2 mouse cellular contexts compared by ENCODE assay signal in the genomic region with DNA sequence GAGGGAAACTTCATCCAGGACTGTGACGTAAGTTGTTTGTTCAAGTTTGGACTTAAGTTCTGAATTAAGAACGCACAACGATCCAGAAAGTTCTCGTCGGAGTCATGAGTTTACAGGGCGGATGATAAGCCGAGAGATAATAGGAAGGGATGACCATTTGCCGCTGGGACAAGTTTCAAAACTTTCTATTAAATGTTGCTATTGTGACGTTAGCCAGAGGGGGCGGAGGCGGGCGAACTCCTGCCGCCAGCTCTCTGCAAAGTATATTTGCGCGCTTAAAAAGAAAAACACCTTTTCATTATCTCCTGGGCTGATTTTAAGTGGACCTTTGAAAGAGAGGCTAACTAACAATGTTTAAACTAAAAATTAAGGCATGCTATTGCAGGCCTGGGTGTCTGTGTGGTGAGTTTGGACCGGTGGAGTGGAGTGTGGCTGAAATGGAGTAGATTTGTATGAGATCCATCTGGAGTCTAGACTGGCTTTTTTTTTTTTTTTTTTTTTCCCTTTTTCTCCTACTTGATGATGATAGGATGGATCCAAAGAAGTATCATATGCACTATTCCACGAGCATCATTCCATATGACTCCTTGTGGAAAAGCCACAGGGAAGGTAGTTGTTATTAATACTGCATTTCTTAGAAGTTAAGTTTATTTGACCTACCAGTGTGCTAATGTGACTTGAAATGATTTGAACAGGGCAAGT.
A peak's percentile ranks its signal among the peaks of the same experiment; 100 is the strongest.
TF ChIP-seq lines count a peak whose summit lies in the region.

No protein-coding gene starts in this region.

TF ChIP-seq in C2C12, 6 proteins besides CTCF, POLR2A, EP300 and RAD21 (continued from another document):
- TF ChIP-seq MYOG (IDR thresholded peaks at IDR 0.05; ENCODE audit: control insufficient read depth, extremely low read depth, insufficient read length): no peak

TF ChIP-seq in MEL, 35 proteins besides CTCF, POLR2A, EP300 and RAD21 (continued from another document):
- no peak for TF ChIP-seq UBTF (IDR thresholded peaks at IDR 0.05; ENCODE audit: borderline replicate concordance, insufficient read depth, low read depth, low read length)
- TF ChIP-seq HCFC1 (IDR thresholded peaks at IDR 0.05; ENCODE audit: low read depth, low read length): no peak
- TF ChIP-seq GATA1 (IDR thresholded peaks at IDR 0.05; ENCODE audit: low read depth, low read length): peak; percentile 48; the same call in 1 of the 2 replicates
- TF ChIP-seq ZC3H11A (IDR thresholded peaks at IDR 0.05; ENCODE audit: low read depth, low read length): no peak
- TF ChIP-seq ZNF384 (IDR thresholded peaks at IDR 0.05; ENCODE audit: low read depth, low read length): peak; percentile 50
- no peak for TF ChIP-seq USF2 (IDR thresholded peaks at IDR 0.05; ENCODE audit: borderline replicate concordance in 1 of 2, insufficient read depth in 1 of 2, low read depth in 1 of 2, low read length in 2 of 2)
- no peak for TF ChIP-seq TCF12 (IDR thresholded peaks at IDR 0.05; ENCODE audit: low read depth, low read length)
- peak; percentile 62 for TF ChIP-seq SIN3A (IDR thresholded peaks at IDR 0.05; ENCODE audit: low read length)
- no peak for TF ChIP-seq POLR2AphosphoS2 (IDR thresholded peaks at IDR 0.05; ENCODE audit: low read length)
- TF ChIP-seq ELF1 (IDR thresholded peaks at IDR 0.05; ENCODE audit: low read depth, low read length): no peak
- TF ChIP-seq BHLHE40 (IDR thresholded peaks at IDR 0.05; ENCODE audit: borderline replicate concordance, low read depth, low read length): no peak
- TF ChIP-seq POLR2AphosphoS5 (IDR thresholded peaks at IDR 0.05; ENCODE audit: borderline replicate concordance, low read depth, low read length): no peak
- no peak for TF ChIP-seq MEF2A (IDR thresholded peaks at IDR 0.05; ENCODE audit: extremely low read depth, insufficient replicate concordance, low read depth, low read length, poor library complexity, severe bottlenecking)
- TF ChIP-seq E2F4 (IDR thresholded peaks at IDR 0.05; ENCODE audit: borderline replicate concordance, low read depth, low read length): no peak
- TF ChIP-seq CHD2 (IDR thresholded peaks at IDR 0.05; ENCODE audit: low read length): no peak
- no peak for TF ChIP-seq MYC (IDR thresholded peaks at IDR 0.05; ENCODE audit: low read depth, low read length)
